Mouse (Mus musculus) limb, embryonic 12.5 days (tissue): ENCODE measurements around the gene Kctd19. TPM values are rescaled to one million over a fixed set of nuclear protein-coding genes. Genes with fewer than 3 reads are reported as not detected.

ENCODE experiments used
- ATAC-seq: fragments of 200-750 bp; cut with Nextera tagmentation; 2 replicates; pipeline ENCODE4 v1.8.0; 2017; ENCODE audit warnings: low read depth, moderate TSS enrichment; ENCODE audit not compliant: insufficient number of reproducible peaks, insufficient read depth, low FRiP score, low TSS enrichment
- H3K27ac ChIP-seq: fragments of 300-500 bp; sonication (generic); 2 replicates; pipeline ENCODE4 v1.5.1; 2016; ENCODE audit warnings: mild to moderate bottlenecking, moderate library complexity
- H3K27me3 ChIP-seq: fragments of 300-500 bp; sonication (generic); 2 replicates; pipeline ENCODE4 v1.6.1; 2016; ENCODE audit warnings: mild to moderate bottlenecking, moderate library complexity
- H3K36me3 ChIP-seq: fragments of 300-500 bp; sonication (generic); 2 replicates; pipeline ENCODE4 v1.6.1; 2016; ENCODE audit warnings: mild to moderate bottlenecking, moderate library complexity
- H3K4me1 ChIP-seq: fragments of 300-500 bp; sonication (generic); replicated peaks from 2 replicates; pipeline ENCODE4 v1.6.1; 2016
- H3K4me2 ChIP-seq: fragments of 300-500 bp; sonication (generic); 2 replicates; pipeline ENCODE4 v1.6.1; 2016; ENCODE audit warnings: mild to moderate bottlenecking, moderate library complexity
- H3K4me3 ChIP-seq: fragments of 300-500 bp; sonication (generic); replicated peaks from 2 replicates; pipeline ENCODE4 v1.5.1; 2016; ENCODE audit warnings: mild to moderate bottlenecking
- H3K9ac ChIP-seq: fragments of 300-500 bp; sonication (generic); replicated peaks from 2 replicates; pipeline ENCODE4 v1.6.1; 2016; ENCODE audit warnings: mild to moderate bottlenecking, moderate library complexity
- H3K9me3 ChIP-seq: fragments of 300-500 bp; sonication (generic); 2 replicates; pipeline ENCODE4 v1.6.1; 2016; ENCODE audit warnings: mild to moderate bottlenecking, moderate library complexity
- WGBS: fragments of 180-500 bp; shearing (Covaris S2); methylation state at CpG from one replicate; pipeline ENCODE4 v1.1.7; 2016; 5-methylcytosine and 5-hydroxymethylcytosine counted together
- polyA plus RNA-seq: library from polyadenylated mRNA; unstranded; fragments of >200 nt; fragmentation: Nextera tagmentation; extraction: Ambion mirVana; gene quantifications from 2 replicates; pipeline ENCODE4 v1.2.1, GENCODE M21; 2016

Gene Kctd19
- polyA plus RNA-seq, 1 experiment from 2014 or later = not detected

DNA sequence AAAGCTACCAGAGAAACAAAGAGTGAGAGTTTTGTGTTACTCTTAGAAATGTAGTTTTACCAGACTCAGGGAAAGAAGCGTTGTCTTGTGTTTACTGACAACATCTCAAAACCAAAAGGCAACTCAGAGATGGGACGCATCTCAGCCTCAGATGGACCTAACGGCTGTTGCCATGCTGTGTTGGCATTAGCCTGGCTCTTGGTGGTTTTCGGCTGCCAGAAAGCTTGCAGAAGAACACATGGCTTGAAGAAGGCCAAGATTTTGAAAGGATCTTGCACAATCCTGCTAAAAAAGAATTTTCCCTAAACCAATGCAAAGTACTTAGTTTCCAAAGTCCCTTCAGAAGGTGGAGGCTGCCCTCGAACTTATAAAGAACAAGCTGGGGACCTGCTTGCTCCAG is 29.4 kb upstream of the Kctd19 start:
- H3K4me2 ChIP-seq = no peak overlapping the region
- H3K36me3 ChIP-seq = no peaks in the 10 kb centered on the region
- H3K9me3 ChIP-seq = no peaks in the 10 kb centered on the region
- no peak overlapping the region for H3K27ac ChIP-seq
- peaks cover 9% of the 10 kb centered on the region; the same call in 1 of the 2 replicates for H3K4me1 ChIP-seq
- no peak overlapping the region for H3K4me3 ChIP-seq
- H3K9ac ChIP-seq = no peak overlapping the region
- H3K27me3 ChIP-seq = peaks cover 6% of the 10 kb centered on the region; the same call in 1 of the 2 replicates
- ATAC-seq = no peak
- WGBS = 88% methylated on average over 5 of the region's 5 CpGs

GRCm38 (mm10) chr8:105441433-105441832 is 28.1 kb upstream of the Kctd19 start:
- H3K4me2 ChIP-seq = no peak overlapping the region
- H3K4me1 ChIP-seq = peaks cover 9% of the 10 kb centered on the region; the same call in 1 of the 2 replicates
- WGBS = 7% methylated on average over 6 of the region's 6 CpGs
- no peaks in the 10 kb centered on the region for H3K36me3 ChIP-seq
- H3K4me3 ChIP-seq = no peak overlapping the region
- H3K9me3 ChIP-seq = no peaks in the 10 kb centered on the region
- no peak overlapping the region for H3K9ac ChIP-seq
- peaks cover 6% of the 10 kb centered on the region; the same call in 1 of the 2 replicates for H3K27me3 ChIP-seq
- no peak overlapping the region for H3K27ac ChIP-seq
- no peak for ATAC-seq

- no peak overlapping the region for H3K9ac ChIP-seq
- ATAC-seq = no peak
- H3K9me3 ChIP-seq = no peaks in the 10 kb centered on the region
- no peak overlapping the region for H3K4me2 ChIP-seq
- H3K4me3 ChIP-seq = no peak overlapping the region
- H3K27me3 ChIP-seq = peaks cover 9% of the 10 kb centered on the region; the same call in 1 of the 2 replicates
- H3K4me1 ChIP-seq = no peaks in the 10 kb centered on the region
- no peak overlapping the region for H3K27ac ChIP-seq
- WGBS = 36% methylated on average over 5 of the region's 5 CpGs
- H3K36me3 ChIP-seq = no peaks in the 10 kb centered on the region
Observed at GRCm38 (mm10) chr8:105438865-105439264, 25.6 kb upstream of the Kctd19 start.

GRCm38 (mm10) chr8:105437078-105437748 is 23.9 kb upstream of the Kctd19 start:
- H3K27me3 ChIP-seq = peaks cover 5% of the 10 kb centered on the region; the same call in 1 of the 2 replicates
- H3K4me3 ChIP-seq = no peak overlapping the region
- no peaks in the 10 kb centered on the region for H3K9me3 ChIP-seq
- no peak overlapping the region for H3K9ac ChIP-seq
- H3K36me3 ChIP-seq = no peaks in the 10 kb centered on the region
- no peaks in the 10 kb centered on the region for H3K4me1 ChIP-seq
- 85% methylated on average over 5 of the region's 5 CpGs for WGBS
- H3K4me2 ChIP-seq = no peak overlapping the region
- no peak overlapping the region for H3K27ac ChIP-seq
- ATAC-seq = no peak

DNA sequence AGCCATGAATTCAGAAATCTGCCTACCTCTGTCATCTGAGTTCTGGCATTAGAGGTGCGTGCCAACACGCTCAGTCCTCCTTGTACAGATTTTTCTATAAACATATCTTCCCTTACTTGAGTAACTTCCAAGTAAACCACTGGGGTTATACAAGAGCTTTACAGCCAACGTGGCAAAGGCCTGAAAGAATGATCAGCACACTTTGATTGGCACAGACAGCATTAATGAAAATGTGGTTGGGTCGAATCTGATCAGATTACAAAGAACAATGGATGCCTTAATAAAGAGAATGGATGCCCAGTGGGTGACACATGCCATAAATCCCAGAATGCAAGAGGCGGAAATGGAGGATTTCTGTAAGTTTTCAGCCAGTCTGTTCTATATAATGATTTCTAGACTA is 22.9 kb upstream of the Kctd19 start:
- H3K9me3 ChIP-seq = no peaks in the 10 kb centered on the region
- H3K9ac ChIP-seq = no peak overlapping the region
- WGBS = 77% methylated on average over 5 of the region's 5 CpGs
- no peak overlapping the region for H3K4me2 ChIP-seq
- no peak for ATAC-seq
- H3K4me1 ChIP-seq = no peaks in the 10 kb centered on the region
- H3K27me3 ChIP-seq = peaks cover 5% of the 10 kb centered on the region; the same call in 1 of the 2 replicates
- H3K4me3 ChIP-seq = no peak overlapping the region
- H3K27ac ChIP-seq = no peak overlapping the region
- no peaks in the 10 kb centered on the region for H3K36me3 ChIP-seq

DNA sequence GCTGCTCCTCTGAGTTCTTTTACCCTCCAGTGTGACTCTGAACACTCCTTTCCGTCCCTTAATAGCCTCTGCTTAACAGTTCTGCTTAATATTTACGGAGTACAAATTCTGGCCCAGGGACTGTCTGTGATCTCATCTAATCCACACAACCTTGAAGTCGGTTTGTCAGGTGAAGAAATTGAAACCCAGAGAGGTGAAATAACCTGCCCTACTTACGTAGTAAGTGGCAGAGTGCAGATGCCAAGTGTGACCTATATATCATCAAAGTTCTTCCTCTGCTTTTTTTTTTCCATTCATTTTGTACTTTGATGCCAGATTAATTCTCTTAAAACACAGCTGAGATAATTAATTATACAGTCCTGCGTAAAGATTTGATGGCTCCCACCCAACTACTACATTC is 20.8 kb upstream of the Kctd19 start:
- no peak overlapping the region for H3K9ac ChIP-seq
- 68% methylated on average over 5 of the region's 5 CpGs for WGBS
- no peak overlapping the region for H3K27ac ChIP-seq
- H3K36me3 ChIP-seq = no peaks in the 10 kb centered on the region
- no peaks in the 10 kb centered on the region for H3K9me3 ChIP-seq
- no peak overlapping the region for H3K4me2 ChIP-seq
- H3K4me1 ChIP-seq = no peaks in the 10 kb centered on the region
- H3K4me3 ChIP-seq = no peak overlapping the region
- ATAC-seq = no peak
- H3K27me3 ChIP-seq = 0 out of 2 replicates have a peak, but pooled peaks cover 3% of the 10 kb centered on the region

DNA sequence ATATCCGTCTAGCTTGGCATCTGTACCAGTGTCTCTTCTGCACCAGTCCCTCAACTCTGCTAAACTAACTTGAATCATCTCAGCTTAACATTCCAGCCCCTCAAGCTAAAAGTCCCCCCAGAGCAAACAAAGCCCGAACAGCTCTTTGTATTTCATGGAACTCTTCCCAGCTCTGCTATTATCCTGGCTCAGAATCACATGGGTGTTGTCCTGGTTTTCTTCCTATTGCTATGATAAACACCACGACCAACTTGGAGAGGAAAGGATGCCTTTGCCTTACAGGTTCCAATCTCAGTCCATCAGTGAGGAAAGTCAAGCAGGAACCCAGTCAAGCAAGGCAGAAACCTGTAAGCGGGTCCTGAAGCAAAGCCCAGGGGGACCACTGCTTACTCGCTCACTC is 20.2 kb upstream of the Kctd19 start:
- WGBS = 72% methylated on average over 5 of the region's 5 CpGs
- Histone ChIP-seq H3K4me2 (no peak overlapping the region), H3K9ac (no peak overlapping the region), H3K27me3 (0 out of 2 replicates have a peak, but pooled peaks cover 3% of the 10 kb centered on the region), H3K27ac (no peak overlapping the region), H3K4me1 (no peaks in the 10 kb centered on the region), H3K9me3 (no peaks in the 10 kb centered on the region), H3K36me3 (no peaks in the 10 kb centered on the region), H3K4me3 (no peak overlapping the region)
- no peak for ATAC-seq

GRCm38 (mm10) chr8:105433021-105433420 is 19.7 kb upstream of the Kctd19 start:
- Histone ChIP-seq H3K4me2 (no peak overlapping the region), H3K4me1 (no peaks in the 10 kb centered on the region), H3K9me3 (no peaks in the 10 kb centered on the region), H3K36me3 (no peaks in the 10 kb centered on the region), H3K27me3 (0 out of 2 replicates have a peak, but pooled peaks cover 3% of the 10 kb centered on the region), H3K27ac (no peak overlapping the region), H3K9ac (no peak overlapping the region), H3K4me3 (no peak overlapping the region)
- no peak for ATAC-seq
- WGBS = 63% methylated on average over 6 of the region's 6 CpGs

- H3K9me3 ChIP-seq = no peaks in the 10 kb centered on the region
- no peak overlapping the region for H3K4me2 ChIP-seq
- no peak overlapping the region for H3K27ac ChIP-seq
- ATAC-seq = no peak
- WGBS = 72% methylated on average over 7 of the region's 7 CpGs
- H3K4me1 ChIP-seq = no peaks in the 10 kb centered on the region
- 0 out of 2 replicates have a peak, but pooled peaks cover 3% of the 10 kb centered on the region for H3K27me3 ChIP-seq
- no peak overlapping the region for H3K4me3 ChIP-seq
- H3K36me3 ChIP-seq = no peaks in the 10 kb centered on the region
- H3K9ac ChIP-seq = no peak overlapping the region
Observed at GRCm38 (mm10) chr8:105431743-105432515, 18.6 kb upstream of the Kctd19 start.

DNA sequence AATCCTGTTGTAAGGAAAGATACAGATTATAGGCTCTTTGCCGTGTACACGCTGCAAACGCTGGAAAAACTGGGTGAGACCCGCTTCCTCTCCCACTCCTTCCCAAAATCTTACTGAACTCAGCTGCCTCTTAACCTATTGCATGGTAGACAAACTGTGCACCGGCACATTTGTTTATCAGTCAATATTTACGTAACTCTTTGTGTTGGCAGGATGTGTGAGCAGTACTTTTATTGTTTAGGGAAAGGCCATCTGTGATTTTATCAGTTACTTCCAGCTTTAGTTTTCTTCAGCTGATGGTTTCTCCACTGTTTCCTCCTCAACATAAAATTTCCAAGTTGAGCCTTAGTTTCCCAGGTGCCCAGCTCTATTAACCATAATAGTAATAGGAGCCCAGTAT is 13.6 kb upstream of the Kctd19 start:
- Histone ChIP-seq H3K4me1 (no peaks in the 10 kb centered on the region), H3K27ac (no peak overlapping the region), H3K36me3 (no peaks in the 10 kb centered on the region), H3K9ac (no peak overlapping the region), H3K4me3 (no peak overlapping the region), H3K4me2 (no peak overlapping the region), H3K9me3 (no peaks in the 10 kb centered on the region), H3K27me3 (no peaks in the 10 kb centered on the region)
- no peak for ATAC-seq
- WGBS = 77% methylated on average over 6 of the region's 6 CpGs

DNA sequence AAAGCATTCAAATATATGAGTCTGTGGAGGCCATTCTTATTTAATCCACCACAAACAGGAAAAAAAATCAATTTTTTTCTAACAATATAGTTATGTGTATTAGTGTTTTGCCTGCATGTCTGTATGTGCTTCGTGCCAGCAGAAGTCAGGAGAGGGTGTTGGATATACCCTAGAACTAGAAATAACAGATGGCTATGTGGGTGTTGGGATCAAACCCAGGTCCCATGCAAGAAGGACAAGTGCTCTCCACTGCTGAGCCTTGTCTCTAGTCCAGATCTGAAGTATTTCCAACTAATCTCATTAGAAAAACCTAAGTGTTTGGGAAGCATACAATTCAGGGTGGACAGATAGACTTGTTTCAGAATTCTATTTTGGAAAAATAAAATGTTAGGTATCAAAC is 8.7 kb upstream of the Kctd19 start:
- H3K36me3 ChIP-seq = no peaks in the 10 kb centered on the region
- whole genome bisulfite sequencing = 65% methylated on average over 1 of the region's 1 CpGs
- H3K9me3 ChIP-seq = no peaks in the 10 kb centered on the region
- H3K4me2 ChIP-seq = no peak overlapping the region
- no peak overlapping the region for H3K4me3 ChIP-seq
- no peak overlapping the region for H3K9ac ChIP-seq
- H3K4me1 ChIP-seq = no peaks in the 10 kb centered on the region
- 0 out of 2 replicates have a peak, but pooled peaks cover 4% of the 10 kb centered on the region for H3K27me3 ChIP-seq
- H3K27ac ChIP-seq = no peak overlapping the region
- no peak for ATAC-seq
